Mouse (Mus musculus) CH12.LX (cell line): ENCODE results near the gene Jag2. TPM values are rescaled to one million over a fixed set of nuclear protein-coding genes. Genes with fewer than 3 reads are reported as not detected.

ENCODE experiments used
- DNase-seq: peaks from one replicate; pipeline ENCODE4 v3.0.0-alpha.2; 2013; ENCODE audit errors: extremely low read depth
- H3K27ac ChIP-seq: 2 replicates; pipeline ENCODE4 v1.5.1; 2012; ENCODE audit warnings: low read depth, mild to moderate bottlenecking, control low read depth, moderate library complexity; ENCODE audit not compliant: insufficient read depth
- H3K27me3 ChIP-seq: replicated peaks from 2 replicates; pipeline ENCODE3; 2012; ENCODE audit warnings: inconsistent platforms
- H3K36me3 ChIP-seq, 2 experiments: replicated peaks in 1 of 2; 2 replicates each; pipeline versions ENCODE3 to v1.6.1; 2012; ENCODE audit warnings: inconsistent platforms in 1 of 2, low read length in 1 of 2, mild to moderate bottlenecking in 1 of 2, mixed read lengths in 1 of 2, moderate library complexity in 1 of 2; ENCODE audit not compliant: control insufficient read depth in 1 of 2, insufficient read depth in 1 of 2
- H3K4me1 ChIP-seq, 2 experiments: 2 replicates each; pipeline ENCODE4 v1.6.1; 2012; ENCODE audit warnings: inconsistent platforms in 1 of 2, moderate library complexity in 1 of 2; ENCODE audit not compliant: insufficient read depth in 2 of 2, control insufficient read depth in 1 of 2
- H3K4me2 ChIP-seq: 2 replicates; pipeline ENCODE4 v1.6.1; 2012; ENCODE audit warnings: low read depth, mild to moderate bottlenecking, control low read depth; ENCODE audit not compliant: poor library complexity, insufficient read depth, severe bottlenecking
- H3K4me3 ChIP-seq, 3 experiments: fragments of 150-350 bp in 1 of 3; sonication (generic) in 1 of 3; replicated peaks in 1 of 3; 2 replicates each; pipeline versions ENCODE3 to v1.5.1; 2011 to 2012; ENCODE audit warnings: low read depth in 2 of 3, low read length in 2 of 3, mild to moderate bottlenecking in 2 of 3, moderate library complexity in 2 of 3, control low read depth in 1 of 3, improper control_type of control experiment in 1 of 3, inconsistent platforms in 1 of 3, mixed read lengths in 1 of 3; ENCODE audit not compliant: poor library complexity in 1 of 3
- H3K79me2 ChIP-seq: replicated peaks from 2 replicates; pipeline ENCODE4 v1.6.1; 2012; ENCODE audit warnings: mild to moderate bottlenecking, moderate library complexity; ENCODE audit not compliant: control insufficient read depth, poor library complexity, insufficient read depth, severe bottlenecking; ENCODE audit errors: extremely low read depth
- H3K9ac ChIP-seq: 2 replicates; pipeline ENCODE4 v1.6.1; 2012; ENCODE audit warnings: low read depth, mild to moderate bottlenecking, control low read depth, moderate library complexity; ENCODE audit not compliant: insufficient read depth
- H3K9me3 ChIP-seq: replicated peaks from 2 replicates; pipeline ENCODE3; 2012; ENCODE audit warnings: low read length, inconsistent platforms, mixed read lengths
- BHLHE40 ChIP-seq: IDR thresholded peaks from 2 replicates; pipeline ENCODE4 v1.6.1; 2011; ENCODE audit warnings: mild to moderate bottlenecking, low read depth, low read length, improper control_type of control experiment
- E2F4 ChIP-seq: IDR thresholded peaks from 2 replicates; pipeline ENCODE4 v1.6.1; 2011; ENCODE audit warnings: low read depth, low read length, improper control_type of control experiment; ENCODE audit not compliant: insufficient replicate concordance
- ELF1 ChIP-seq: IDR thresholded peaks from 2 replicates; pipeline ENCODE4 v1.6.1; 2014; ENCODE audit warnings: low read depth, mild to moderate bottlenecking, inconsistent platforms, low read length, improper control_type of control experiment
- ETS1 ChIP-seq: conservative IDR thresholded peaks from 2 replicates; pipeline ENCODE4 v1.6.1; 2012; ENCODE audit warnings: low read depth, mild to moderate bottlenecking, inconsistent platforms, low read length, improper control_type of control experiment, moderate library complexity
- GABPA ChIP-seq: IDR thresholded peaks from 2 replicates; pipeline ENCODE4 v1.6.1; 2012; ENCODE audit warnings: low read depth, low read length, improper control_type of control experiment, inconsistent platforms; ENCODE audit not compliant: insufficient replicate concordance
- HCFC1 ChIP-seq: IDR thresholded peaks from 2 replicates; pipeline ENCODE4 v1.6.1; 2012; ENCODE audit warnings: low read depth, mild to moderate bottlenecking, inconsistent platforms, low read length, improper control_type of control experiment
- IRF4 ChIP-seq: IDR thresholded peaks from 2 replicates; pipeline ENCODE4 v1.6.1; 2014; ENCODE audit warnings: low read depth, mild to moderate bottlenecking, inconsistent platforms, low read length, improper control_type of control experiment
- JUN ChIP-seq: IDR thresholded peaks from 2 replicates; pipeline ENCODE4 v1.6.1; 2011; ENCODE audit warnings: low read depth, mild to moderate bottlenecking, low read length, improper control_type of control experiment, moderate library complexity; ENCODE audit not compliant: insufficient read depth
- JUND ChIP-seq: conservative IDR thresholded peaks from 2 replicates; pipeline ENCODE4 v1.6.1; 2011; ENCODE audit warnings: low read depth, low read length, improper control_type of control experiment
- MAFK ChIP-seq: IDR thresholded peaks from 2 replicates; pipeline ENCODE4 v1.6.1; 2011; ENCODE audit warnings: low read length, improper control_type of control experiment; ENCODE audit not compliant: insufficient replicate concordance
- MAX ChIP-seq: IDR thresholded peaks from 2 replicates; pipeline ENCODE4 v1.6.1; 2011; ENCODE audit warnings: low read length, improper control_type of control experiment
- MAZ ChIP-seq: IDR thresholded peaks from 2 replicates; pipeline ENCODE4 v1.6.1; 2012; ENCODE audit warnings: low read depth, mild to moderate bottlenecking, inconsistent platforms, low read length, improper control_type of control experiment, moderate library complexity
- MYC ChIP-seq: IDR thresholded peaks from 2 replicates; pipeline ENCODE4 v1.6.1; 2011; ENCODE audit warnings: low read depth, mild to moderate bottlenecking, improper control_type of control experiment, low read length
- POLR2A ChIP-seq: IDR thresholded peaks from 2 replicates; pipeline ENCODE4 v1.6.1; 2011; ENCODE audit warnings: low read depth, mild to moderate bottlenecking, improper control_type of control experiment, low read length
- SMC3 ChIP-seq: IDR thresholded peaks from 2 replicates; pipeline ENCODE4 v1.6.1; 2011; ENCODE audit warnings: low read depth, low read length, improper control_type of control experiment
- TCF12 ChIP-seq: IDR thresholded peaks from 2 replicates; pipeline ENCODE4 v1.6.1; 2014; ENCODE audit warnings: low read depth, mild to moderate bottlenecking, inconsistent platforms, low read length, improper control_type of control experiment
- USF1 ChIP-seq: IDR thresholded peaks from 2 replicates; pipeline ENCODE4 v1.6.1; 2014; ENCODE audit warnings: low read depth, mild to moderate bottlenecking, inconsistent platforms, low read length, improper control_type of control experiment
- USF2 ChIP-seq: conservative IDR thresholded peaks from 2 replicates; pipeline ENCODE4 v1.6.1; 2011; ENCODE audit warnings: low read depth, low read length, improper control_type of control experiment
- dilution Hi-C: fragments of 300-500 bp; cut with MboI; formaldehyde crosslinking; loops from 2 replicates; pipeline ENCODE4 v1.14.3; 2020; ENCODE audit warnings: low sequenced_read_pairs; ENCODE audit not compliant: extremely low pct_unique_long_range_greater_than_20kb, extremely low pct_ligation_motif_present
- in situ Hi-C: fragments of 300-500 bp; cut with MboI; formaldehyde crosslinking; loops from 3 replicates; pipeline ENCODE4 v1.14.3; 2019; ENCODE audit warnings: low sequenced_read_pairs, low pct_ligation_motif_present, low pct_unique_long_range_greater_than_20kb, mixed read lengths
- polyA plus RNA-seq: library from polyadenylated mRNA; unstranded; fragments of >175 nt; gene quantifications from 2 replicates; pipeline ENCODE4 v1.2.1, GENCODE M21; 2012; ENCODE audit warnings: low read depth; ENCODE audit not compliant: insufficient read length
- total RNA-seq, 2 experiments: library from RNA; depleted of rRNA; stranded (reverse); fragments of 300-350 nt in 1 of 2; fragments of >200 nt in 1 of 2; gene quantifications; 2 replicates each; pipeline ENCODE4 v1.2.3; 2012 to 2014

Jag2 gene
- total and polyA plus RNA-seq, 3 experiments, result 0.34 to 7.6 (median 0.59) TPM

DNA sequence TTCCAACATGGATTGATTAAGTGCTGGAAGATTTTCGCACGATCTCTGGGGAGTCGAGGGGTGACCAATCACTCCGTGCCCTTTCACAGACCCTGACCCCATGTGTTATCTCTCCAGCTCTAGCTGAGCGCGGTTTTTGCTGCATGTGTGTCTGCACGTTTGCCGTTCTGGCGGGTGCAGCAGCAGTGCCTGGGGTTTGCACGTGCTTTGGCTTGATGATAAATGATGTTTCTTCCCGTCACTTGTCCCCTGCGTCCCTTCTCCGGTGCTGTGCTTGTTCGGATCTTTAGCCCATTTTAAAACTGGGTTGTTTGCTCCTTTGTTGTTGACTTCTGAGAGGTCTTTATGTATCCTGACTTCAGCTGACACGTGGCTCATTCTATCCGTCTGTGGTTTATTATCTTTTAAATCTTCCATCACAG, 59.8 kb downstream of the Jag2 start:
- Histone ChIP-seq H3K9ac (no peak overlapping the region), H3K4me3 (no peak overlapping the region), H3K27ac (no peak overlapping the region), H3K27me3 (no peaks in the 10 kb centered on the region), H3K36me3 (peaks cover 0 to 12% of the 10 kb centered on the region in 2 experiments), H3K9me3 (no peaks in the 10 kb centered on the region), H3K4me1 (peaks cover 54 to 87% of the 10 kb centered on the region in 2 experiments), H3K79me2 (no peaks in the 10 kb centered on the region), H3K4me2 (no peak overlapping the region)
- dilution Hi-C loops (no loop called here), in situ Hi-C loops (loop anchor here (5.0 kb wide), 1 partner anchor 73 kb away; the partner anchor contains the start of gene Nudt14)
- TF ChIP-seq POLR2A, result no peak
- DNase-seq, result no peak

DNA sequence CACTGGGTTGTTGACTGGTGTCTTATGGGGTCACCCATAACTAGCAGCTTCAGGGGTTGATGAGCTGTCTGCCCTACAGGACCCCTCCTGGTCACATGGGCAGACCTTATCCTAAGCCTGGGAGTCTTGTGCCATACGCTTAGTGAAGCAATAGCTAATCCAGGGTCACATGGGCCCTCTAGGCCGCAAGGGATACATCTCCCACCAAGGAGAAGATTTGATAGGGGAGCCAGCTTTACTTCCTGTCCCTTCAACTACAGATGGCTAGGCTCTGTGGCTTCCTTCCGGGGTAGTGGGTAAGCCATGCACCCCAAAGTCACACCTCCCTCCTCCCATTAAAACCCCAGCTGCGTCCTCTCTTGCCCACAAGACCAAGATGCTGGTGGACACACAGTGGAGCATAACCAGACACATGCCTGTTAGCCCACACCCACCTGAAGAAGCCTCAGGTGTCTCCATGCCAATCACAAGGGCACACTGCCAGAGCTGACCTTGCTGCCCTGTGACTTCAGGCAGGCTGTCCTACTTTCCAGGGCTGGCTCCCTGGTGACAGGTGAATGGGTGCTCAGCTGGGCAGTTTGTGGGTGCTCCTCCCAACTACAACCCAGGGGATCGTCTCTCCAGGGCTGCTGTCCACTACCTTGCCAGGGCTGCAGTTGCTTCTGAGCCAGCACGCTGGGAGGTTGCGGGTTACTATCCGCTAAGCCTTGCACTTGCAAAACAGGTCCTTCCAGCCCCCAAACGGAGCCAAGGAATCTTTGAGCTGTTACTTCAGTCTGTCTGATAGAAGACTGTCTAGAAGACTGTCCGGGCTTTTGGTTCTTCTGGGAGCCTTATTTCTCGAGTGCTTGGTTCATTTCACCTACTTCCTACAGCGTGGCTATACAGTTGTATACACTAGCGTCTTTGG, 61.1 kb downstream of the Jag2 start, which contains the start of gene Gpr132:
Gene Gpr132, minus strand, starts transcription at position 51 of the 910 bp plus-strand sequence.
- DNase-seq, result no peak
- no peaks in the 10 kb centered on the region for H3K79me2 ChIP-seq
- no peaks in the 10 kb centered on the region for H3K27me3 ChIP-seq
- dilution Hi-C loops (no loop called here), in situ Hi-C loops (no loop called here)
- H3K9ac ChIP-seq, result peak within 1 kb of the TSS; percentile 51
- H3K36me3 ChIP-seq, result peaks cover under 1 to 20% of the 10 kb centered on the region in 2 experiments
- H3K27ac ChIP-seq, result peak within 1 kb of the TSS; percentile 100
- peak within 1 kb of the TSS; percentile 73 for H3K4me2 ChIP-seq
- 0 out of 2 replicates have a peak, but pooled peaks have one; percentile 39 for TF ChIP-seq TCF12
- 0 out of 2 replicates have a peak, but pooled peaks have one; percentile 8 for TF ChIP-seq ETS1
- TF ChIP-seq JUN, result no peak
- no peak for TF ChIP-seq GABPA
- 0 out of 2 replicates have a peak, but pooled peaks have one; percentile 25 for TF ChIP-seq MYC
- TF ChIP-seq MAFK, result no peak
- TF ChIP-seq MAX, result 0 out of 2 replicates have a peak, but pooled peaks have one; percentile 24
- no peak for TF ChIP-seq USF2
- TF ChIP-seq ELF1, result peak; percentile 52
- 0 out of 2 replicates have a peak, but pooled peaks have one; percentile 17 for TF ChIP-seq BHLHE40
- no peak for TF ChIP-seq IRF4
- no peak for TF ChIP-seq SMC3
- no peak for TF ChIP-seq MAZ
- TF ChIP-seq USF1, result peak; percentile 27; the same call in 1 of the 2 replicates
- no peak for TF ChIP-seq JUND
- no peak for TF ChIP-seq E2F4
- TF ChIP-seq HCFC1, result no peak
- H3K9me3 ChIP-seq, result no peaks in the 10 kb centered on the region
- H3K4me3 ChIP-seq, result peak within 1 kb of the TSS in 2 of 3 experiments; percentile 52 to 60
- H3K4me1 ChIP-seq, result peaks cover 54 to 87% of the 10 kb centered on the region in 2 experiments
